Mouse (Mus musculus): ENCODE data around the gene Amdhd2.

Gene Amdhd2

DNA sequence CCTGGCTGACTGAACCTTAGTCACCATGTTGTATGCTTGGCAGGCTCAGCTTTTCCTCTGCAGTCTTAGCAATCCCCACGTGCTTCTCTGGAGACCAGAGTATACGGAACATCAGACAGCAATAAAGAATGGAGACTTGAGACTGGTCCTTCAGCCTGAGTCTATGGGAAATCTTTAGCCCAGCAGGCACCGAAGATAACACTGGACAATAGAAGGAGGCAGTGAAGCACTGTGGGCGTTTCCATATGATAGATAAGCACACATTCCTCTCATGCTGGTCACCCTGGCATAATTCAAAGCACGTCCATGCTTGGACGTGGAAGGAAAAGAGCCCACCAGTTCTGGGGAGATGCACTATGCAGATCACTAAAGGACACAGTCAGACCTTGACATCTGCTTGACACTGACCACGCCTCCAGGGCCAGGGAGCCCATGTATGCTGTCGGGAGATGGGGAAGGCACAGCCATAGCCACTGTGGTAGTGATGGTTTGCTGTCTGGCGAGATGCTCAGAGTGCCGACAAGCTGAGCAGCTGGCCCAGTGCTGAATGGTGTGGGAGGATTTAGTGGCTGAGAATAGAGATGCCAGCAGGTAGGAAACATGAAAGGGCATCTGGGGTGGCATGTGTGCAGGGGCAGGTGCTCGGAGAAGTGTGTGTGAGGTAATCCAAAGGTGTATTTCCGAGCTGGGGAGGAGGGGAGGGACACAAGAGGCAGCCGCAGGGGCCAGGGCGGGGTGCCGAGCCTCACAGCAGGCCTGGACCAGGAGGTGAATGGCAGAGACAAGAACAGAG is 33.7 kb upstream of the Amdhd2 start:
- in situ Hi-C loops (cut with MboI, MseI) = no loop called here

DNA sequence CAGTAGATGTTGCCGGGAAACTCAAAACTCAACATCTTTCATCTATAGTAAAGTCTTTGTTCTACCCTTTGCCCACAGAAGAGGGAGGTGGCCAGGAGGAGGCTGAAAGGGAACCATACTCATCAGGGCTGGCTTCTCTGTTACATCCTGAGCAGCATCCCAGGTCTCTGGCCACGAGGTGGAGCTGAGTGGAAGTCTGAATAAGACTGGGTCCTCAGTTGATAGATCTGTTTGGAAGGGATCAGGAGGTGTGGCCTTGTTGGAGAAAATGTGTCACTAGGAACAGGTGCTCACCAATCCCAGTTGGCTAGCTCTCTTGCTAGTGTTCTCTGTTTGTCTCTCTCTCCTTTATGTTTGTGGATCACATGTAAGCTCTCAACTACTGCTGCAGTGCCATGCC is 31.8 kb upstream of the Amdhd2 start:
- in situ Hi-C loops (cut with MboI, MseI) = no loop called here

DNA sequence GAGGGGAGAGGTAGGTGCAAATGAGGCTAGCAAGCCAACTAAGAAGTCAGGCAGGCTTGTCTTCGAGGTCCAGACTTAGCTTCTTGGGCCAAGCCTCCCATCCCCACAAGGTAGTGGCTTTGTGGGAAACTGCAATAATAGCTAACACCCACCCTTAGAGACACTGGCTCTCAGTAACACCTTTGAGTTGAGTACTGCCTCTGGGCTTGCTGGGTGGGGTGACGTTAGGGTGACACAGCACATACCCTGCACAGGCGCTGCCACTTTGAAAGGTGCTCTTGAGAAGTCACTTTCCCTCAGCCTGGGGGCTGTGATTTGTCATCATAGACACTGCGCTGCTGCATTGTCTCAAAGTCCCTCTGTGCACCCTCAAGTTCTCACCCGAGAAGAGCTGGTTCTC is 30.2 kb upstream of the Amdhd2 start:
- in situ Hi-C loops (cut with MboI, MseI) = no loop called here

DNA sequence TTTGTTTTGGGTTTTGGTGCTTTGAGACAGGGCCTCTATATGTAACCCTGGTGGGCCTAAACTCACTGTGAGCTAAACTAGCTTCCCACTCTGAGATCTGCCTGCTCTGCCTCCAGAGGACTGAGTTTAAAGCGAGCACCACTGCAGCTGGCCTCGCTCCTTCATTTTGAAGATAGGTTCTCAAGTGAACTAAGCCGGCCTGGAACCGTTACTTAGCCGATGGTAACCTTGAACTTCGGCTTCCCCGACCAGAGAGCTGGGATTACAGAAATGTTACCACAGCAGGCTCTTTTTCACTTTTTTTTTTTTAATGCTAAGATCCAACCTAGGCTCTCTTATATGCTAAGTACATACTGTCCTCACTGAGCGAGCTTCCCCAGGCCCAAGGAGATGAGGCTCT is 29.7 kb upstream of the Amdhd2 start:
- in situ Hi-C loops (cut with MboI, MseI) = no loop called here

DNA sequence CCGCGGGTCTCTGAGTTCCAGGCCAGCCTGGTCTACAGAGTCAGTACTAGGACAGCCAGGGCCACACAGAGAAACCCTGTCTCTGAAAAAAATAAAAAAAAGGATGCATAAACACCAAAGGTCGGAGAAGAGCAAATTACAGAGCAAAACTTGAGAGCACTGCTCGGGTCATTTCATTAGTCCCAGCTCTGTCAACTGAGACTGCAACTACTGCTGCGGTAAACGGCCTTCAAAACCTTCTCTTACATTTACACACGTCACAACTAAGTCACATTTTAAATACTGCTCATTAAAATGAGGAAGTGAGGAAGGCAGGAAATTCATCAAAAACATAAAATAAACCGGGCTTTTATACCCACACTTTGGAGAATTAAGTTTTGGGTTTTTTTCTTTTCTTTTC is 29.3 kb upstream of the Amdhd2 start:
- in situ Hi-C loops (cut with MboI, MseI) = no loop called here

DNA sequence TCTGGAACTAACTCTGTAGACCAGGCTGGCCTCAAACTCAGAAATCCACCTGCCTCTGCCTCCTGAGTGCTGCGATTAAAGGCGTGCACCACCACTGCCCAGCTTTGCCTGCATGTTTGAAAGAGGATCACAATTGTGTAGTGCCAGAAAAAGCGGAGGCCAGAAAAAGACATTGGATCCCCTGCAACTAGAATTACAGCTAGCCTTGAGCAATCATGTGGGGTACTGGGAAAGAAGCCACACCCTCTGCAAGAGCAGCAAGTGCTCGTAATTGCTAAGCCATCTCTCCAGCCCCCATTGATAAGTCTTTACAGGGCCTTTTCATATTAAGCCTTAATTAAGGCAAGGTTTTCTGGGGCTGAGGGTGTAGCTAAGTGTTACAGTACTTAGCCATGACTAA is 27.9 kb upstream of the Amdhd2 start:
- in situ Hi-C loops (cut with MboI, MseI) = no loop called here

DNA sequence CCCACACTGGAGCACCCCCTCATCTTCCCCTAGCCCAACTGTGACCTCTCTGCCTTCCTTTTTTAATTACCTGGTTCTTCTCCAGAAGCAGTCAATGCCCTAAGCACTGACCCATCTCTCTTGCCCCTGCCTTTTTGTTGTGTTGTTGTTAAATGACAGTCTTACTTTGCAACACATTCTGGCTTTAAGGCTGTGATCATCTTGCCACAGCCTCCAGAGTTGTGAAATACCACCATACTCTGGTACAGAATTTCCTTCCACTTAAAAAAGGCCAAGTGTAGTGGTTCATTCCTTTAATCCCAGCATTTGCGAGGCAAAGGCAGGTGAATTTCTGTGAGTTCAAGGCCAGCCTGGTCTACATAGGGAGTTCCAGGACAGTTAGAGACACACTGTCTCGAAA is 27.4 kb upstream of the Amdhd2 start:
- in situ Hi-C loops (cut with MboI, MseI) = no loop called here

DNA sequence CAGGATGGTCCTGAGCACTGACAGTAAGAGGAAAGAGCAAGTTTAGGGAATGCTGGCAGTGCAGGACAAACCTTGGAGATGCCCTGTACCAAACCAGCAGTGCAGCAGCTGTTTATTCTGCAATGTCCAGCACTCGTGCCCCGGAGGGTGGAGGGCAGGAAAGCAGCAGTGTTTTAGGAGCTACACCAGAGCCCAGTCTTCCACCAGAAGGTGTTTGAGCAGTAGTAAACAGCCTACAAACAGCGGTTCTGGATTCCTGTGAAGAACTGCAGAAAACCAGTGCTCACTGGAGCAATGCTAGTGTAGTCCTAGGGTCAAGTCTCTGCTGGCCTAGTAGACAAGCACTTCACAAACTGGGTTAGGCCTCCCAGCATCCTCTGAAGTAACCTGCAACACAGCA is 10.7 kb upstream of the Amdhd2 start:
- in situ Hi-C loops (cut with MboI, MseI) = no loop called here

DNA sequence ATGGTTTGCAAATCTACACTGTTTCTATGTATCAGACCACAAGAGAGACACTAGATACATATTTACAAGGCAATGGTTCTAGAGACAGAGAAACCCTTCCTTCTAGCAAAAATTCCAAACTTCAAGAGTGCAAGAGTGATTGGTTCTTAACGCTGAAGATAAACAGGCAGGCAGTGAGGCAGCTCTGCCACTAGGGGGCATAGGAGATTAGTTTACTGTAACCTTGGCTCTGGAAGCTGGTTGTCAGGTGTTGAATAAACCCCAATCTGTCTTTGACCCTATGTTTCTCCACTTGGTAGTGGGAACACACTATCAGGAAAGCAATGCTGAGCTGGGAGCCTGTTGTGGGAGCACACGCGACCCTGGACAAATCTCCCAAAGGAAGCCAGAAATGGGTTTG is 9.9 kb upstream of the Amdhd2 start:
- in situ Hi-C loops (cut with MboI, MseI) = no loop called here

DNA sequence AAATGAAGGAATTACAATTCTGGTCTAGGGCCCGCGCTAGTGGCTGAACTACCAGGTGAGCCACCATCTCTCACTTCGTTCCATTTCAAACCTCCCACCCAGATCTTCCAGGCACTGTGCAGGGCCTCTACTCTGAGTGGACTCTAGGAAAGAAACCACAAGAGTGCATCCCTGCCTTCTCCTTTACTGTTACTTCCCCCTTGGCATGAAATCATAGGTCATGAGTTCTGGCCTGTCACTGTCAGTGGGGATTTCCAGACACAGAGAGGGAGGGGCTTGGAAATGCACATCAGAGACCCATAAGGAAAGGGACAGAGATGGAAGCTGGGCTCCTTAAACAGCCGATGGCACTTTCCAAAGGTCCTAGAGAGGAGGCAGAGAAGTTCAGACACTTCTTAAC is 8.2 kb upstream of the Amdhd2 start:
- in situ Hi-C loops (cut with MboI, MseI) = no loop called here

DNA sequence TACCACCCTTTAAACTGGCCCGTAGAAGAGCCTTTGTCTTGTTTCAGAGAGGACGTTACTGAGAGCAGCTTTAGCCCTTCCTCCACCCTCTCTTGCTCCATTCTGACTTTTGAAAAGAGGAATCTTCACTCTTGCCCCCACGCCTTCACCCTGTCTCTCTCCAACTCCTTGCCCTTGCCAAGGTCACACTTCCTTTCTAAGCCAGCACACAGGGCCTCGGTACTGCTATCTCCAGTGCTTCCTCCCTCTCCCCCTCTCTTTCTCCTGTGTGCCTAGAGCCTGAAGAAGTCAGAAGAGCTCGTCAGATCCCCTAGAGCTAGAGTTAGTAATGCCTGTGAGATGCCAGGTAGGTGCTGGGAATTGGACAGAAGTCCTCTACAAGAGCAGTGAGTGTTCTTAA is 7.2 kb upstream of the Amdhd2 start:
- in situ Hi-C loops (cut with MboI, MseI) = no loop called here

DNA sequence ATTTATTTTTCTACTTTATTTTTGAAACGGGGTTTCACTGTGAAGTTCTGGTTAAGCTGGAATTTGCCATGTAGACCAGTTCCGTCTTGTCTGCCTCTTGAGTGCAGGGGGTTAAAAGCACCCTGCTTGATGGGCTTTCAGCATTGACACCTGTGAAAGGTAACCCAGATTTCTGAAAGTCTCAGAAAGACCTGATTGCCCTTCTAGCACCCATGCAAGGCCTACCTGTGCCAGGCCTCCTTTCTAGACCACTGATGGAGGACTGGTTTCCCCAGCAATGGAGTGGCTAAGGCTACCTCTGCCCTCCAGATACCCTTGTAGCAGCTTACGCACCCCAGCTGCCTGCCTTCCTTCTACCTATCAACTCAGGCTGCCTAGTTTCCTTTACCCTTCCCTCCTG is 6.6 kb upstream of the Amdhd2 start:
- in situ Hi-C loops (cut with MboI, MseI) = no loop called here

DNA sequence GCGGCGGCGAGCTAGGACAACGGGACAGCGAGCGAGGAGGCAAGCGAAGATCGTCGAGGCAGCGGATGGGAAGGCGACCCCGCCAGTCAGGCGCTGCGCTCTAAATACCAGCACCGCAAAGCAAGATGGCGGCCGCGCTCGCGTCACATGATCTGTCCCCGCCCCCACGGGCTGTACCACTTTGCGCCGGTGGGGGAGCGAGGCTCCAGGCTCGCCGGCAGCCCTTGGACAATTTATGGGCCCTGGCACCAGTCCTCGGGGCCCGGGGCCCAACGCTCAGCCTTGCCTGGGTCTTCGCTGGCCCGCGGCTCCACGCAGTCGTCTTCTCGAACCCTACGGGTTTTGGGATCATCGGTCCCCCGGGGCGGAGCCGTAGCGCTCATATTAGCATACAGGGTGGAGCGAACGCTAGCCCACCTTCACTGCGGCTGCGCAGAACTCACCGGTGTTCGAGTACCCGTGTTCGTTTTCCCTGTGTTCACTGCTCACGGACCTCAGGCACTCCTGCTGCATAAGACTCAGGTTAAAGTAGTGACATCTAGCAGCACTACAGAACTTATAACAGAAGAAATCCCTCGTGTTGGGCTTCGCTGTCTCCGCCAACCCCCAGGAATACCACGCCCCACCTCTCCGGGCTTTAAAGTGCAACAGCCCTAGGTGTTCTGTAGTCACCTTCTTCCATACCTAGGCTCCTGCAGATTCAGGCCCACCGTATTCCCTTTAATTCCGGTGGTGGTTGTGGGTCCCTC is 5.9 kb upstream of the Amdhd2 start, which contains the start of gene Atp6v0c:
Gene Atp6v0c, minus strand, starts transcription at position 386 of the 749 bp plus-strand sequence.
- in situ Hi-C loops (cut with MboI, MseI) = no loop called here

DNA sequence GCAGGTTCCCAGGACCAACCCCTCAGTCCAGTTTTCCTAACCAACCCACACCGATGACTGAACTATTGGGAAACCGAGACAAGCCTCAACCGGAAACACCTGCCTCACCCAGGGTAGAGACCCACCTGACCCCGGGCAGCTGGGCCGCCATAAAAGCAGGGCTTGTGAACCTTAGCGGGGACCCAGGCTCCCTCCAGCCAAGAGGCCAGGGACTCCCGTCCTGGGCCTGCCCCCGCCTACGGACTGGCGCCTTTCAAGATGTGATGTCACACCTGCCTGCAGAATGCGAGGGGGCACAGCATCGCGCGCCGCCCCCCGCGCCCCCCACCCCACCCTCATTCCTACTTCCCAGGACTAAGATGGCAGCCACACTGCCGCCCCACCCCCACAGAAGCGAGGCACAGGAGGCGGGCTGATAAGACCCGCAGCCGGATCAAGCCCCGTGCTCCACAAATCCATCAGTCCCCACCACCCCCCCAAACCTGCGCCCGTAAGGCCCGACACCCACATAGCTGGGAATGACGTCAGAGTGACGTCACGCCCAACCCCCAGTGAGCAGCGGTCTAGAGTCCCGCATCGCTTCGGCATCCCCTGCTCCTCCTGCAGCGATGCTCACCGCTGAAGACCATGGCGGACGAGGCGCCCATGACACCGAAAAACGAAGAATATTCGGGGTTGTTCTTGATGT is 5.2 kb upstream of the Amdhd2 start:
- in situ Hi-C loops (cut with MboI, MseI) = no loop called here

DNA sequence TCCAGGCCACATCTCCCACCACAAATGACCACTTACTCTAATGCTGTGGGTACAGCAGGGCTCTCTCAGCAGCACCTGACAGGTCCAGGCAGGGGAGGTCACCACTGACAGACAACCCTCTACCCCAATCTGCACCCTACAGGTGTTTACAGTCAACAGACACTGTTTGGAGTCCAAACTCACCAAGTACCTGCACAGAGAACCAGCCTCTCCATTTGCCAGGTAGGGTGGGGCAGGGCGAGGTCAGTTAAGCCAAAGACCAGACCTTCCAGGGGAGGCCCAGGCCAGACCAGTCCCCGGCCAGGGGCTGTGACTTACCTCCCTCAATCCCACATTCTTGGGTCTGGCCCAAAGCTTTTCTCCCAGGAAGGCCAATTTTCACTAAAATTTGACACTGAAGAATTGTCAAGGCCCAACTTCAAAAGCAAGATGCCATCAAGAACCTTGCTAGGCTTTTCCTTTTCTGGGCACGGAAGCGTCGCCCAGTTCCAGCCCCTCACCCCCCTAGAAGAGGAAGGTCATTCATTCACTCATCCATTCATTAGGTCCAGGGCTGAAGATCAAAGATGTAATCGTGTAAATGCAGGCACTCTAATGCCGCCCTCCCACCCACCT is 4.4 kb upstream of the Amdhd2 start:
- in situ Hi-C loops (cut with MboI, MseI) = no loop called here

DNA sequence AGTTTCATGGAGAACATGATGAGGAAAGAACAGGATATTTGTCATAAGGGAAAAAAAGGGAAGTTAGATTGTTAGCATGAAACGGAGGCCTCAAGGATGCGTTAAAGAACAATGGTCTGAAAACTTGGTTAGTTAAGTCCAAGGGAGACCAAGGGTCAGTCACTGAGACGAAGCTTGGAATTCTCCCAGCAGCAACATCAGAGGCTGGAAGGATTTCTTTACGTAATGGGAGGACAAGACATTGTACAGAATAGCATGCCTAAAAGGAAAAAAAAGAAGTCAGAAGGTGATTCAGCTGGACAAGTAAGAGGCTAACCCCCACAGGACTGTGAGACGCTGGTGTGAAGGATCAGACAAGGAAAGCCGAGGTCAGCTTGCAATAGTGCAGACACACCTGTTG is 3.6 kb upstream of the Amdhd2 start:
- in situ Hi-C loops (cut with MboI, MseI) = no loop called here

DNA sequence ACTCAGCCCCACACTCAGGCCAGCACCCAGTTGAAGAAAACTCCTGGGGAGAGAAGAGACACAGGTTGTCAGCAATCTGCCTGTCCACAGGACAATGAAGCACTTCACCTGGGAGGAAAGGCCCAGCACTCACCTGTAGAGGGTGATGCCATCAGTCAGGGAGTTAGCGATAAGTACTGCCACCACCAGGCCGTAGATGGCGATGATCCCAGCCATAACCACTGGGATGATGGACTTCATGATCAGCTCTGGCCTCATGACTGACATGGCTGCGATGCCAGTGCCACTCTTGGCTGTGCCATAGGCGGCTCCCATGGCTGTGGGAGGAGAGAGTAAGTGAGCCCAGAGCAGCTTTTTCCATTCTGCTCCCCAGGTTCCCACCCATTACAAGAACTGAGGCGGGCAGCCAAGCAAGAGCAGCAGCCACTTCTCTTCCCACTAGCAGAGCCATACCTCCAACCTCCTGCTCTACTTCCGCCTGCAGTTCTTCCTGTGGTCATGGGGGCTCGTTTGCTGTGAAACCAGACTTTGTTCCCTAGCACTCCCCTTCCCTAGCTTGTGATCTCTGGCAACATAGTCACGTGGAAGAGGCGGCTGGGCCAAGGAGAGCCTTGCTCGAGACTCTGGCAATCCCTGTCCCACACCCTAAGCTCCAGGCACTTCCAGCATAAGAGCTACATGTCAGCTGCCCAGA is 1.1 kb upstream of the Amdhd2 start:
- in situ Hi-C loops (cut with MboI, MseI) = loop anchor here (5.0 kb wide), 1 partner anchor 268 kb away; no protein-coding TSS in a partner anchor

DNA sequence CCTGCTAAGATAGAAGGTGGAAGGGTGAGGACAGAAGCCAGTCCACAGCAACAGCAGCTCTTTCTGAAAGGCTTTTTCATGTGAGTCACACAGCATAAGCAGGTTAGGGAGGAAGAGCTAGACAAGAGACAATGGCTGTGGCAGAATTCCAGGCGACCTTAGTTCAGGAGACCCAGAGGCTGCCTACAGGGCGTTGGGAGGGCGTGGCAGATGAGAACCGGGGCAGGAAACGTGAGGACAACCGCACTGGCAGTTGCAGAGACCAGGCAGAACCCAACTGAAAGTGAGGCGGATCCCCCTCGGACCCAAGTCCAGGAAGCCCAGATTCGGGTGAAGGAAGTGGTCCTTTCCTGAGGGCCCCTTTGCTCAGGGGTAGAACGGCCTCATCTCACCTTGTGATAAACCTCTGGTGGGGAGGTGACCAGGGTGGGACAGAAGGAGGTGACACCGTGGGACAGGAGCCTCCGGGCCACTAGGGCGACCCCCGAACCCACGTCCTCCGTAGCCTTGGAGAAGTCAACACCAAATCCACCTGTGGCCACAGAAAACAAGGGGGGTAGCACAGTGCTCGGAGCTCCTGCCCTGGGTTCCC is 886 bp downstream of the Amdhd2 start:
- in situ Hi-C loops (cut with MboI, MseI) = loop anchor here (5.0 kb wide), 1 partner anchor 270 kb away; no protein-coding TSS in a partner anchor

DNA sequence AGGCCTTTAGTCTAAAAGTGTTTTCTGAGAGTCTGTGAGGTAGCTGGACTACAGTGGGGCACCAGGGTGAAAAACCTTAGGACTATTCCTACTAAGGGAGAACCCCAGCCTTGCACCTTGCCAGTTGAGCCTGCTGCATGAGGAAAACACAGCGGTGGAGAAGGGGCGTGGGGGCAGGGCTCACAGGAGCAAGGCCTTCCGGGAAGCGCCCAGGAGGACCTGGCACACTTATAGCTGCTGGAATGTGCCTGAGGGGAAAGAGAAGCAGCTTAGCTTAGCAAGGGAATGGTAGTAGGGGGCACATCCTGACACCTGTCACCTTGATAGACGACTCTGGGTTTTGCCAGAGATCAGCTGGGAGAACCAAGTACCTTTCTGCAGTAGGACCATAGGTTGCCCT is 2.1 kb downstream of the Amdhd2 start:
- in situ Hi-C loops (cut with MboI, MseI) = loop anchor here (5.0 kb wide), 1 partner anchor 271 kb away; no protein-coding TSS in a partner anchor

DNA sequence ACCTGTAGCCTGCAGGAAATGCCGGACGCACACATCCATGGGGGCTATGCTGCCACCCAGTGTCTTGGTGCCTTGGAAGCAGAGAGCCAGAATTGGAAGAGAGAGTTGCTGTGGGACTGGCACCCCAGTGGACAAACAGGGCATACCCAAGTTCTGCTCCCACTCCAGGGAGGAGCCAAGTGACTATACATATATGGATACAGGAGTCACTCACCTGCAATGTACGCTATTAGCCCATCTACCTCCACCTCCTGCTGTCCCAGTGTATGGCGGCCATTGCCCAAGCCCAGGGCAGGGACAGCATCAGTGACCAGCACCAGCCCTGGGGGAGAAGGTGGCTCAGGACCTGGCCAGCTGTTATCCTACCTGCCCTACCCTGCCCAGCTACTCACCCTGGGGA is 6.0 kb downstream of the Amdhd2 start:
- in situ Hi-C loops (cut with MboI, MseI) = no loop called here

DNA sequence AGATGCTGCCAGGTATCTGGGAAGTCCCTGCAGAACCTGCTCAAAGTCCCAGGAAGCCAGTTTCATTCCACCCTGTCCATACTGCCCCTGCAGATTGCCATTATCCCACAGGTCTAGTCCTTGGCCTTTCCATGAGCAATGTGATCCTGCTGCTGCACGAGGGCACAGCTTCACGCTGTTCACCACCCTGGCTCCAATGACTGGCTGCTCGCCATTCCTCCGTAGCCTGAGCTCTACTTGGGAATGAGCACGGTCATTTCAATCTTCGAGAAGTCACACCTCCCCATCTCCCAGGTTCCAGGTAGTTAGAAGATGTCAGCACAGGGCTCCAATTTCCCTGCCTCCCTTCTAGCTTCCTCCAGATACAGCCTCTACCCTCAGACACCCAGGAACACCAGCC is 6.4 kb downstream of the Amdhd2 start:
- in situ Hi-C loops (cut with MboI, MseI) = no loop called here

Data from regulatory T cell (primary cell).